ENCODE assay signal across 8 mouse cellular contexts in genomic region chr7:44359908-44360672, GRCm38 (mm10). TPM values are rescaled to one million over a fixed set of nuclear protein-coding genes. Genes with fewer than 3 reads are reported as not detected.
A peak's percentile ranks its signal among the peaks of the same experiment; 100 is the strongest.
DNase-seq lines count a peak whose midpoint lies in the region; ATAC-seq lines count a peak whose summit lies in the region.

No protein-coding gene starts in this region.

- peaks cover 38% of the 10 kb centered on the region for H3K4me1 ChIP-seq in megakaryocyte, embryonic 14.5 days

- peaks cover 7% of the 10 kb centered on the region for H3K9me3 ChIP-seq in megakaryocyte, embryonic 14.5 days

- H3K36me3 ChIP-seq in megakaryocyte, embryonic 14.5 days (replicated peaks; ENCODE audit: low read length), result no peaks in the 10 kb centered on the region

- peak; percentile 78 for ATAC-seq in activated CD4-positive, CD25-positive, alpha-beta regulatory T cell, adult 4 months
- peak; percentile 90 for ATAC-seq in common myeloid progenitor, adult 5-6 weeks (replicated peaks; ENCODE audit: low read depth, poor library complexity, severe bottlenecking)
- peak; percentile 84 for ATAC-seq in inflammation-experienced regulatory T-cells, adult 6 months

- H3K4me3 ChIP-seq in megakaryocyte, embryonic 14.5 days (replicated peaks), result peak overlapping the region; percentile 94

- H3K27me3 ChIP-seq in megakaryocyte, embryonic 14.5 days (replicated peaks), result peaks cover 84% of the 10 kb centered on the region

- DNase-seq in gastrocnemius, postnatal 10 days, result peak; percentile 81
- DNase-seq in left cerebral cortex, adult 9 months (ENCODE audit: low spot score in 2 of 2), result peak; percentile 92 to 96
- peak; percentile 97 for DNase-seq in right cerebral cortex, postnatal 10 days (ENCODE audit: low spot score in 2 of 2)
- peak; percentile 93 for DNase-seq in urinary bladder, postnatal 14 days (ENCODE audit: low spot score)

RNA-seq across cellular contexts. Expression of gene Syt3, which starts 23.8 kb away (rescaled TPM):
- polyA plus RNA-seq in activated CD4-positive, CD25-positive, alpha-beta regulatory T cell, adult 4 months (2017; shearing (Covaris generic)), result not detected
- total RNA-seq in common myeloid progenitor, adult 5-6 weeks (2017), result 0.58 and 0.64 TPM in 2 replicates
- total RNA-seq in gastrocnemius, postnatal 10 days (2021), result under 1 TPM; 0.38 to 0.41 TPM
- polyA plus RNA-seq in inflammation-experienced regulatory T-cells, adult 6 months (2017; shearing (Covaris generic)), result not detected
- polyA plus RNA-seq in megakaryocyte, embryonic 14.5 days (2012; ENCODE audit: insufficient read depth, low replicate concordance), result not detected in 2 replicates

RNA-seq across cellular contexts. Expression of gene 1700008O03Rik, which starts 25.5 kb away (rescaled TPM):
- polyA plus RNA-seq in activated CD4-positive, CD25-positive, alpha-beta regulatory T cell, adult 4 months (2017; shearing (Covaris generic)), result under 1 TPM; 0.59 to 0.66 TPM
- total RNA-seq in common myeloid progenitor, adult 5-6 weeks (2017), result 0.78 TPM in 1 of 2 replicates, not detected in the other
- not detected for total RNA-seq in gastrocnemius, postnatal 10 days (2021)
- not detected for polyA plus RNA-seq in inflammation-experienced regulatory T-cells, adult 6 months (2017; shearing (Covaris generic))
- polyA plus RNA-seq in megakaryocyte, embryonic 14.5 days (2012; ENCODE audit: insufficient read depth, low replicate concordance), result not detected in 2 replicates

RNA-seq across cellular contexts. Expression of gene Shank1, which starts 50.0 kb away (rescaled TPM):
- not detected for polyA plus RNA-seq in activated CD4-positive, CD25-positive, alpha-beta regulatory T cell, adult 4 months (2017; shearing (Covaris generic))
- not detected in 2 replicates for total RNA-seq in common myeloid progenitor, adult 5-6 weeks (2017)
- 1 to 10 TPM; 2.0 to 2.7 TPM for total RNA-seq in gastrocnemius, postnatal 10 days (2021)
- polyA plus RNA-seq in inflammation-experienced regulatory T-cells, adult 6 months (2017; shearing (Covaris generic)), result under 1 TPM; 0.15 to 0.62 (median 0.20) TPM
- 0.07 TPM in 1 of 2 replicates, not detected in the other for polyA plus RNA-seq in megakaryocyte, embryonic 14.5 days (2012; ENCODE audit: insufficient read depth, low replicate concordance)

RNA-seq across cellular contexts. Expression of gene Clec11a, which starts 53.4 kb away (rescaled TPM):
- under 1 TPM; 0.51 to 0.73 TPM for polyA plus RNA-seq in activated CD4-positive, CD25-positive, alpha-beta regulatory T cell, adult 4 months (2017; shearing (Covaris generic))
- 2.7 and 5.5 TPM in 2 replicates for total RNA-seq in common myeloid progenitor, adult 5-6 weeks (2017)
- 1 to 10 TPM; 5.0 to 6.8 TPM for total RNA-seq in gastrocnemius, postnatal 10 days (2021)
- under 1 TPM; 0.28 to 0.62 (median 0.34) TPM for polyA plus RNA-seq in inflammation-experienced regulatory T-cells, adult 6 months (2017; shearing (Covaris generic))
- polyA plus RNA-seq in megakaryocyte, embryonic 14.5 days (2012; ENCODE audit: insufficient read depth, low replicate concordance), result 0.92 and 1.8 TPM in 2 replicates

Comparison
In these comparisons a context has a peak if more than half of its experiments do, and no peak if none do; other contexts are left out.
1. Peak in every context shown above with its lines: DNase-seq, ATAC-seq and H3K4me3 ChIP-seq.